8 mouse cellular contexts compared by ENCODE assay signal in the genomic region with DNA sequence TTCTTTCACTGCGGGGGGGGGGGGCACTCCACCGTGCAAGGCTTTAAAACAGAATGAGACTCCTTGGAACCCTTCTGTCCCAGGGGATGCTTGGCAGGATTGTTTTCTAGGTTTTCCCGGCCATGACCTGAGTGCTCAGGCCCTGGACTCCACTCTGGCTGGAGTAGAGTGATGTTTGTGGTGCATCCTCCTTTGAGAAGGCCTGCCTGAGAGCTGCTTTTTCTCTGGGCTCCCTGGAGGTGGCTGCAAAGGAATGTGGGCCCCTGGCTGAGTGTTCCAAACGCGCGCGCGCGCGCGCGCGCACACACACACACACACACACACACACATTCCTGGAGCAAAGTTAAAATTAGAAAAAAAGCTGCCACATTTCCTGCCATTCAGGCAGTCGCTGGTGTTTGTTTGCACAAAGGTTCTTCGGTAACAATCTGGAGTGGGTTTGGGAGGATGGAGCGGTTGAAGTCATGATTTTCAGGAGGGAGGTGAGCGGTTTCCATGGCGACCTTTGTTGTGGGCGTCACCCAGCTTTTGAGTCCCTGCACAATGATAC. TPM values are rescaled to one million over a fixed set of nuclear protein-coding genes. Genes with fewer than 3 reads are reported as not detected.
DNase-seq lines count a peak whose midpoint lies in the region; ATAC-seq and TF ChIP-seq lines count a peak whose summit lies in the region.

No protein-coding gene starts in this region.

- DNase-seq in forebrain, embryonic 14.5 days (ENCODE audit: low spot score), result peak; percentile 72
- DNase-seq in kidney, postnatal 25 days, result peak; percentile 61 to 74
- peak; percentile 74 to 88 for DNase-seq in right cerebral cortex, postnatal 10 days (ENCODE audit: low spot score in 2 of 2)
- no peak for DNase-seq in urinary bladder, postnatal 4 days (ENCODE audit: low spot score in 2 of 2)

- no peaks in the 10 kb centered on the region for H3K9me3 ChIP-seq in forebrain, embryonic 14.5 days (replicated peaks; ENCODE audit: control insufficient read depth, low read length)
- H3K9me3 ChIP-seq in heart, embryonic 16.5 days (replicated peaks; ENCODE audit: control insufficient read depth, low read length), result no peaks in the 10 kb centered on the region
- no peaks in the 10 kb centered on the region for H3K9me3 ChIP-seq in lung, embryonic 15.5 days

- peaks cover 7% of the 10 kb centered on the region for H3K4me1 ChIP-seq in cortical plate, adult 2 months (ENCODE audit: control insufficient read depth, insufficient read depth, low read length)
- peaks cover 45% of the 10 kb centered on the region for H3K4me1 ChIP-seq in forebrain, embryonic 14.5 days (ENCODE audit: control insufficient read depth, insufficient read depth, low read length)
- peaks cover 78% of the 10 kb centered on the region for H3K4me1 ChIP-seq in heart, embryonic 16.5 days (ENCODE audit: control insufficient read depth, insufficient read depth, low read length)
- peaks cover 81% of the 10 kb centered on the region for H3K4me1 ChIP-seq in lung, embryonic 15.5 days

- H3K27me3 ChIP-seq in forebrain, embryonic 14.5 days (replicated peaks; ENCODE audit: control insufficient read depth, insufficient read depth, low read length), result no peaks in the 10 kb centered on the region
- no peaks in the 10 kb centered on the region for H3K27me3 ChIP-seq in heart, embryonic 16.5 days (ENCODE audit: control insufficient read depth, insufficient read depth, low read length)
- H3K27me3 ChIP-seq in lung, embryonic 15.5 days, result no peaks in the 10 kb centered on the region

- 2% methylated on average over 19 of the region's 19 CpGs for WGBS in forebrain, embryonic 14.5 days
- WGBS in heart, embryonic 16.5 days, result 6% methylated on average over 19 of the region's 19 CpGs
- 9% methylated on average over 19 of the region's 19 CpGs for WGBS in lung, embryonic 15.5 days

- TF ChIP-seq POLR2A in cortical plate, adult 2 months (IDR thresholded peaks at IDR 0.05; ENCODE audit: extremely low read depth, insufficient read depth, low read length), result no peak

- H3K36me3 ChIP-seq in forebrain, embryonic 14.5 days (ENCODE audit: control insufficient read depth, insufficient read depth, low read length), result no peaks in the 10 kb centered on the region
- no peaks in the 10 kb centered on the region for H3K36me3 ChIP-seq in heart, embryonic 16.5 days (ENCODE audit: control insufficient read depth, insufficient read depth)
- no peaks in the 10 kb centered on the region for H3K36me3 ChIP-seq in lung, embryonic 15.5 days

- H3K4me2 ChIP-seq in forebrain, embryonic 14.5 days (ENCODE audit: low read length), result peak overlapping the region; percentile 38
- H3K4me2 ChIP-seq in heart, embryonic 16.5 days (ENCODE audit: low read depth, low read length), result peak overlapping the region; percentile 47
- H3K4me2 ChIP-seq in lung, embryonic 15.5 days, result peak overlapping the region; percentile 37

- peak overlapping the region; percentile 40; the same call in 1 of the 2 replicates for H3K27ac ChIP-seq in cortical plate, adult 2 months (ENCODE audit: insufficient read depth, low read length)
- H3K27ac ChIP-seq in forebrain, embryonic 14.5 days (ENCODE audit: low read depth, low read length), result peak overlapping the region; percentile 48
- H3K27ac ChIP-seq in heart, embryonic 16.5 days (ENCODE audit: low read length), result peak overlapping the region; percentile 86
- peak overlapping the region; percentile 87 for H3K27ac ChIP-seq in lung, embryonic 15.5 days

- TF ChIP-seq CTCF in cortical plate, adult 2 months (IDR thresholded peaks at IDR 0.05; ENCODE audit: extremely low read depth, insufficient read depth, low read length), result no peak

- peak; percentile 16; the same call in 1 of the 2 replicates for ATAC-seq in forebrain, embryonic 14.5 days
- ATAC-seq in heart, embryonic 16.5 days (replicated peaks; ENCODE audit: extremely low read depth, insufficient read depth, low FRiP score), result 0 out of 2 replicates have a peak, but pooled peaks have one; percentile 50
- peak; percentile 54; the same call in 1 of the 2 replicates for ATAC-seq in lung, embryonic 15.5 days (ENCODE audit: borderline replicate concordance, extremely low read depth, low FRiP score, low TSS enrichment)
- ATAC-seq in erythroid progenitor cell, adult 5-6 weeks (replicated peaks; ENCODE audit: low FRiP score, poor library complexity, severe bottlenecking), result no peak

- no peak overlapping the region for H3K4me3 ChIP-seq in cortical plate, adult 2 months (ENCODE audit: insufficient read depth, low read length)
- no peak overlapping the region for H3K4me3 ChIP-seq in forebrain, embryonic 14.5 days (ENCODE audit: low read depth, low read length)
- peak overlapping the region; percentile 5; the same call in 1 of the 2 replicates for H3K4me3 ChIP-seq in heart, embryonic 16.5 days (ENCODE audit: low read length)
- H3K4me3 ChIP-seq in lung, embryonic 15.5 days, result no peak overlapping the region

- peak overlapping the region; percentile 13; the same call in 1 of the 2 replicates for H3K9ac ChIP-seq in forebrain, embryonic 14.5 days (ENCODE audit: low read length)
- H3K9ac ChIP-seq in heart, embryonic 16.5 days (ENCODE audit: low read length), result peak overlapping the region; percentile 47
- peak overlapping the region; percentile 16; the same call in 1 of the 2 replicates for H3K9ac ChIP-seq in lung, embryonic 15.5 days

RNA-seq across cellular contexts. Expression of gene Sh3bp4, which starts 22.3 kb away (rescaled TPM):
- 13.9 and 14.3 TPM in 2 replicates for polyA plus RNA-seq in cortical plate, adult 2 months (2012; rRNA removed)
- 15.7 and 18.5 TPM in 2 replicates for polyA plus RNA-seq in forebrain, embryonic 14.5 days (2014; fragmentation: Nextera tagmentation; extraction: Ambion mirVana)
- 19.2 and 25.0 TPM in 2 replicates for polyA plus RNA-seq in heart, embryonic 16.5 days (2015; fragmentation: Nextera tagmentation; extraction: Ambion mirVana)
- 25.2 and 27.1 TPM in 2 replicates for polyA plus RNA-seq in lung, embryonic 15.5 days (2015; fragmentation: Nextera tagmentation; extraction: Ambion mirVana)
- total RNA-seq in erythroid progenitor cell, adult 5-6 weeks (2015; ENCODE audit: low replicate concordance), result 0.72 TPM in 1 of 2 replicates, not detected in the other
- not detected in 2 replicates for total RNA-seq in erythroid progenitor cell, adult 5-6 weeks (2017; ENCODE audit: low replicate concordance)

Comparison
In these comparisons a context has a peak if more than half of its experiments do, and no peak if none do; other contexts are left out.
1. DNase-seq: peak in forebrain, embryonic 14.5 days (single experiment), kidney, postnatal 25 days (2 of 2) and right cerebral cortex, postnatal 10 days (2 of 2); none in urinary bladder, postnatal 4 days (0 of 2).
2. Peak in every context shown above with its lines, with median percentiles within 50 percentile points of each other: H3K27ac ChIP-seq, H3K4me2 ChIP-seq and H3K9ac ChIP-seq.